Mouse (Mus musculus) myocyte (in vitro differentiated cells): ENCODE data around the gene B4galt4.

Source experiments
- CEBPB ChIP-seq: IDR thresholded peaks from 2 replicates; pipeline ENCODE4 v1.6.1; 2011; ENCODE audit warnings: mild to moderate bottlenecking, moderate library complexity; ENCODE audit not compliant: poor library complexity, insufficient read depth, severe bottlenecking
- E2F4 ChIP-seq: IDR thresholded peaks from one replicate; pipeline ENCODE4 v1.6.1; 2011; ENCODE audit warnings: mild to moderate bottlenecking, control low read depth, moderate library complexity; ENCODE audit not compliant: insufficient read depth
- MAX ChIP-seq: IDR thresholded peaks from one replicate; pipeline ENCODE4 v1.6.1; 2011; ENCODE audit warnings: low read depth, mild to moderate bottlenecking, control low read depth
- MYOD1 ChIP-seq, 3 experiments: IDR thresholded peaks; one replicate each; pipeline ENCODE4 v1.6.1; 2011; ENCODE audit warnings: control low read depth in 2 of 3, low read depth in 2 of 3, mild to moderate bottlenecking in 2 of 3, moderate library complexity in 1 of 3; ENCODE audit not compliant: insufficient read length in 2 of 3, control insufficient read depth in 1 of 3
- MYOG ChIP-seq, 3 experiments: IDR thresholded peaks; one replicate each; pipeline ENCODE4 v1.6.1; 2011; ENCODE audit warnings: control low read depth in 2 of 3, low read depth in 2 of 3, mild to moderate bottlenecking in 2 of 3; ENCODE audit not compliant: insufficient read length in 2 of 3, control insufficient read depth in 1 of 3, insufficient read depth in 1 of 3
- POLR2A ChIP-seq: IDR thresholded peaks from one replicate; pipeline ENCODE4 v1.6.1; 2011; ENCODE audit warnings: low read depth, mild to moderate bottlenecking, control low read depth, moderate library complexity; ENCODE audit not compliant: insufficient read length
- POLR2AphosphoS2 ChIP-seq: IDR thresholded peaks from one replicate; pipeline ENCODE4 v1.6.1; 2011; ENCODE audit warnings: low read depth, control low read depth; ENCODE audit not compliant: insufficient read length
- REST ChIP-seq: IDR thresholded peaks from one replicate; pipeline ENCODE4 v1.6.1; 2011; ENCODE audit warnings: mild to moderate bottlenecking, control low read depth, moderate library complexity; ENCODE audit not compliant: insufficient read depth, insufficient read length
- TCF12 ChIP-seq: IDR thresholded peaks from one replicate; pipeline ENCODE4 v1.6.1; 2011; ENCODE audit warnings: mild to moderate bottlenecking, control low read depth; ENCODE audit not compliant: poor library complexity, insufficient read depth, severe bottlenecking
- TCF3 ChIP-seq: IDR thresholded peaks from one replicate; pipeline ENCODE4 v1.6.1; 2011; ENCODE audit warnings: low read depth, control low read depth; ENCODE audit not compliant: insufficient read length
- USF1 ChIP-seq: IDR thresholded peaks from one replicate; pipeline ENCODE4 v1.6.1; 2011; ENCODE audit warnings: low read depth, mild to moderate bottlenecking, control low read depth, moderate library complexity

- TF ChIP-seq POLR2A (no peak), CEBPB (no peak), TCF3 (no peak), E2F4 (no peak), MAX (no peak), POLR2AphosphoS2 (no peak), USF1 (no peak), MYOD1 (IDR thresholded peaks at IDR 0.05; ENCODE audit: control insufficient read depth in 1 of 3, insufficient read length in 2 of 3, low read depth in 2 of 3) (no peak), MYOG (IDR thresholded peaks at IDR 0.05; ENCODE audit: control insufficient read depth in 1 of 3, insufficient read depth in 1 of 3, insufficient read length in 2 of 3, low read depth in 2 of 3) (no peak), TCF12 (no peak), REST (no peak)
Measured at GRCm38 (mm10) chr16:38697611-38698010, 44.5 kb upstream of the B4galt4 start.
